Mouse (Mus musculus) C2C12 (cell line): ENCODE results near the gene Bsn. TPM values are rescaled to one million over a fixed set of nuclear protein-coding genes. Genes with fewer than 3 reads are reported as not detected.

Source experiments
- H3K27me3 ChIP-seq: one replicate; pipeline ENCODE4 v1.6.1; 2011; ENCODE audit not compliant: control insufficient read depth, insufficient read depth, insufficient read length
- H3K36me3 ChIP-seq: one replicate; pipeline ENCODE4 v1.6.1; 2011; ENCODE audit not compliant: control insufficient read depth, insufficient read depth
- H3K4me3 ChIP-seq: one replicate; pipeline ENCODE4 v1.5.1; 2011; ENCODE audit warnings: mild to moderate bottlenecking, control low read depth; ENCODE audit not compliant: poor library complexity, insufficient read depth, severe bottlenecking
- H3K79me2 ChIP-seq: one replicate; pipeline ENCODE4 v1.6.1; 2011; ENCODE audit not compliant: control insufficient read depth, insufficient read depth
- H3K79me3 ChIP-seq: one replicate; pipeline ENCODE4 v1.6.1; 2011; ENCODE audit warnings: low read depth, control low read depth
- H3ac ChIP-seq: one replicate; pipeline ENCODE3; 2011; ENCODE audit warnings: low read depth; ENCODE audit not compliant: control insufficient read depth, insufficient read length
- CEBPB ChIP-seq: IDR thresholded peaks from one replicate; pipeline ENCODE4 v1.6.1; 2011; ENCODE audit warnings: low read depth, mild to moderate bottlenecking, control low read depth, moderate library complexity
- CTCF ChIP-seq: IDR thresholded peaks from one replicate; pipeline ENCODE4 v1.5.1; 2011; ENCODE audit not compliant: control insufficient read depth, insufficient read depth, insufficient read length
- FOSL1 ChIP-seq: IDR thresholded peaks from one replicate; pipeline ENCODE4 v1.8.0; 2011; ENCODE audit warnings: mild to moderate bottlenecking, low read length; ENCODE audit not compliant: poor library complexity, insufficient read depth, severe bottlenecking
- MAX ChIP-seq: IDR thresholded peaks from one replicate; pipeline ENCODE4 v1.6.1; 2011; ENCODE audit warnings: mild to moderate bottlenecking, control low read depth
- MYOD1 ChIP-seq: IDR thresholded peaks from one replicate; pipeline ENCODE4 v1.6.1; 2011; ENCODE audit warnings: low read depth; ENCODE audit not compliant: control insufficient read depth, insufficient read length
- MYOG ChIP-seq: IDR thresholded peaks from one replicate; pipeline ENCODE4 v1.6.1; 2011; ENCODE audit not compliant: control insufficient read depth, insufficient read length; ENCODE audit errors: extremely low read depth
- USF1 ChIP-seq: IDR thresholded peaks from one replicate; pipeline ENCODE4 v1.6.1; 2011; ENCODE audit warnings: low read depth, mild to moderate bottlenecking, control low read depth, moderate library complexity
- polyA plus RNA-seq: library from polyadenylated mRNA; unstranded; fragments of >200 nt; fragmentation: generic; extraction: Trizol; gene quantifications from one replicate; pipeline ENCODE4 v1.2.1, GENCODE M21; 2012; ENCODE audit warnings: missing spikeins

Bsn gene
- polyA plus RNA-seq, 1 experiment = 0.85 TPM

DNA sequence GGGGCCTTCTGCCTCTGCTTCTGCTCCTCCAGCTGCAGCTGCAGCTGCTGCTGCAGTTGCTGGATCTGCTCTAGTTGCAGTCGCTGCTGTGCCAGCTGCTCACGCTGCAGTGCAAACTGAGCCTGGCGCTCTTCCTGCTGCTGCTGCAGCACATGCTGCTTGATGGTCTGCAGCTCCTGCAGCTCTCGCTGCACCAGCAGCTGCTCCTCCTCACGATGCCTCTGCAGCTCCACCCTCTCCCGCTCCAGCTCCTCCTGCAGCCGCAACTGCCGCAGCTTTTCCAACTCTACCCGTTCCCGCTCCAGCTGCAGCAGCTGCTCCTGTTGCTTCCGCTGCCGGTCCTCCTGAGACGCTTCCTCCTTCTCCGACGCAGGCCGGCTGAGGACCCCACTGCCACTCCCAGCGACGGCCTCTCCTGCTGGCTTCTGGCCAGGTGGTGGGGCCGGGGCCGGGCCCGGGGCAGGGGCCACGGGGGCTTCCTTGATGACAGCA is 79.0 kb downstream of the Bsn start:
- no peaks in the 10 kb centered on the region for H3K27me3 ChIP-seq
- no peaks in the 10 kb centered on the region for H3K36me3 ChIP-seq
- TF ChIP-seq MAX = no peak
- TF ChIP-seq MYOD1 = no peak
- TF ChIP-seq USF1 = no peak
- no peak for TF ChIP-seq FOSL1
- no peak for TF ChIP-seq CTCF
- TF ChIP-seq CEBPB = no peak
- no peak for TF ChIP-seq MYOG
- no peaks in the 10 kb centered on the region for H3K79me3 ChIP-seq
- H3K4me3 ChIP-seq = no peak overlapping the region
- H3K79me2 ChIP-seq = no peaks in the 10 kb centered on the region
- no peak overlapping the region for H3ac ChIP-seq

DNA sequence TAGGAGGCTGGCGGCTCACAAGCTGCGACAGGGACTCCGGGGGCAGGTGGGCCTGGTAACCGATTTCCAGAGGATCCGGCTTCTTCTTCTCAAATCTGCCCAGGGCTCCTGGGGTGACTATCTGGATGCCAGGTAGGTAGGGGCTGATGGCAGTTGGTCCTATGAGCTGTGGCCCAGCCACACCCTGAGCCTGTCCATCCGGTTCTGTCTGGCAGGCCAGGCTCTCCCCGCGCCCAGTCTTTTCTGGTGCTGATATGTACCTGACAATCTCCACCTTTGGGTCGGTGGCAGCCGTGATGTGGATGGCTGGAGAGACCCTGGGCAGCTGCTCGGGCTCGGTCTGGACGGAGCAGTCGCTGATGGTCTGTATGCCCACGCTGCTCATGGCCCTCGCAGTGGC is 80.0 kb downstream of the Bsn start:
- Histone ChIP-seq H3K36me3 (no peaks in the 10 kb centered on the region), H3K27me3 (no peaks in the 10 kb centered on the region), H3K79me3 (no peaks in the 10 kb centered on the region), H3ac (no peak overlapping the region), H3K4me3 (no peak overlapping the region), H3K79me2 (peaks cover under 1% of the 10 kb centered on the region)
- no peak for TF ChIP-seq MAX
- no peak for TF ChIP-seq MYOD1
- no peak for TF ChIP-seq CEBPB
- TF ChIP-seq MYOG = no peak
- TF ChIP-seq CTCF = no peak
- TF ChIP-seq USF1 = no peak
- TF ChIP-seq FOSL1 = no peak

DNA sequence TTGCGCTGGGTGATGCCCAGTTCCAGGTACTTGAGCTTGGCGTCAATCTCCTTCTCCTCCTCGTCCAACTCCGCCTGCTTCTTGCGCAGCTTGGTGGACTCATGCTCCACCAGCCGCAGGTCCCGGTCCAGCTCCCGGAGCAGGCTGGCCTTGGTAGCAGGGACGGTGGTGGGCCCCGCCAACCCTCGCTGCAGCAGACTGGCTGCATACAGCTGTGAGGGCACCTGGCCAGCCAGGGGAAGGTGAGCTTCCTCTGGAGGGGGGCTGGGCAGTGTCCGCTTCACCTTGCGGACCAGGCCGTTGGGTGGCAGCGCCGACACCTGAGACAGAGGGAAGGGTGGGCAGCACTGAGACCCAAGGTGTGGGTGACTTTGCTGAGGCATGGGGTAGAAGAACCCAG is 82.3 kb downstream of the Bsn start:
- no peak for TF ChIP-seq CTCF
- no peak for TF ChIP-seq MYOG
- no peak for TF ChIP-seq USF1
- TF ChIP-seq MYOD1 = no peak
- TF ChIP-seq MAX = no peak
- no peak for TF ChIP-seq CEBPB
- TF ChIP-seq FOSL1 = no peak
- peaks cover 5% of the 10 kb centered on the region for H3K36me3 ChIP-seq
- peaks cover 21% of the 10 kb centered on the region for H3K79me2 ChIP-seq
- H3K27me3 ChIP-seq = no peaks in the 10 kb centered on the region
- H3K4me3 ChIP-seq = no peak overlapping the region
- no peak overlapping the region for H3ac ChIP-seq
- H3K79me3 ChIP-seq = peaks cover 1% of the 10 kb centered on the region

DNA sequence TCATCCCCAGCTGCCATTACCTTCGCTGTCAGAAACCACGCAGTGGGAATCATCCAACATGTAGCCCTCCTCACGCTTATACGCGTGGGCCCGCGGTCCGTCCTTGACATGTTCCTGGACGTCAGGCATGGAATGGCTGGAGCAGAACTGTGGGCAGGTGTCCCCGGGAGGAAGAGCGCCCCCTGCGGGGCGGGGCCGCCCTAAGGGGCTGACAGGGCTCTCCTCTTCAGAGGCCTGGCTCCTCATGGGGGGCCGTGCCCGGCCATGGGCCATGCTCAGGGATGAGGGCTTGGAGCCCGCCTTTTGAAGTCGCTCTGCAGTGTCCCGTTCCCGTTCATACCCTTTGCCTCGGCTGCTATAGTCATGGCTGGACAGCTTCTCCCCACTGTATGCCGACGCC is 84.1 kb downstream of the Bsn start:
- TF ChIP-seq MAX (no peak), MYOD1 (no peak), MYOG (no peak), USF1 (no peak), FOSL1 (no peak), CEBPB (no peak), CTCF (no peak)
- no peaks in the 10 kb centered on the region for H3K27me3 ChIP-seq
- H3K79me2 ChIP-seq = peaks cover 24% of the 10 kb centered on the region
- H3K79me3 ChIP-seq = peaks cover 1% of the 10 kb centered on the region
- H3K36me3 ChIP-seq = peaks cover 15% of the 10 kb centered on the region
- no peak overlapping the region for H3ac ChIP-seq
- no peak overlapping the region for H3K4me3 ChIP-seq

DNA sequence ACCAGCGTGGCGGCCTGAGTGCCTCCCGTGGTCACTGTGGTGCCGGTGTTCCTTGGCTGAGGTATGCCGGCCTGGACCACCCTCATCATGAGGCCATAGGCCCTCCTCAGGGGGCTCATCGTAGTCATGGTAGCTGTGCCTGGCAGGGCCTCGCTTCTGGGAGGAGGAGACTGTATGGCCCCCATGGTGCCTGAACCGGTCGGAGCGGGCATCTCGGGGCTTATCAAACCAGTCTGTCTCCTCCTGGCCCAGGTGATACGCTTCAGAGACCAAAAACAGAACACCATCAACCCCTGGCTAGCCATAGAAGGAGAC is 84.7 kb downstream of the Bsn start:
- no peak overlapping the region for H3K4me3 ChIP-seq
- H3K27me3 ChIP-seq = no peaks in the 10 kb centered on the region
- TF ChIP-seq MAX (no peak), USF1 (no peak), MYOD1 (no peak), CTCF (no peak), FOSL1 (no peak), MYOG (no peak), CEBPB (no peak)
- H3K36me3 ChIP-seq = peaks cover 21% of the 10 kb centered on the region
- peaks cover 1% of the 10 kb centered on the region for H3K79me3 ChIP-seq
- peaks cover 24% of the 10 kb centered on the region for H3K79me2 ChIP-seq
- peak overlapping the region; percentile 82 for H3ac ChIP-seq

DNA sequence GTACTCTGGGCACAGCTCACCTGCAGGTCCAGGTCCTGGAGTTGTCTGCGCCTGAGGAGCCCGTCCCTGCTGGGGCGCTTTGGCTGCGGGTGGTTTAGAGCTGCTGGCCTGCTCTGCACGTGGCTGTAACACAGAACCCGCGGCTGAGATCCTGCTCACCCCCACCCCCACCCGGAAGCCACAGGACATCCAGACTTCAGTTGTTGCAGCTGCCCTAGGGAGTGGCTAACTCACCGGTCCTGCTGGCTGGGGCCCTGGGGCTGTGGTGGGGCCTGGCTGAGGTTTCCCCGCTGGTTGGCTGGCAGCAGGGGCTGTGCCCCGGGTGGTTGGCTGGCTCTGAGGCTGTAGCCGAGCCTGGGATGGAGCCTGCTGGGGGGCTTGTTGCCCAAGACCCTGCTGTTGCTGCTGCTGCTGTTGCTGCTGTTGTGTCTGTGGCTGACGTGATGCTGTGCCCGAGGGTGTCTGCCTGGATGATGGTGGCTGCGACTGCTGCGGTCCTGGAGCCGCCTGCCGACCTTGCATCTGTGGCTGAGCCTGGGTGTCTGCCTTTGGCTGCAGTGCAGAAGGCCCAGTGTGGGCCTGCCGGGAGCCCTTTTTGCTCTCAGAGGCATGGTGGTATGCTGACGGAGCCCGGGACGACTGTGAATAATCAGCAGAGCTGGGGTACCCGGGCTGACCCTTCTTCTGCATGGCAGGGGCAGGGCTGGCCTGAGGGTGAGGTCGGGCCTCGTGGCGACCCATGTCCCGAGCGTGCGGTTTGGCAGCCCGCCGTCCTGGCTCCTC is 85.2 kb downstream of the Bsn start:
- H3K27me3 ChIP-seq = no peaks in the 10 kb centered on the region
- peaks cover 24% of the 10 kb centered on the region for H3K79me2 ChIP-seq
- peak overlapping the region; percentile 82 for H3ac ChIP-seq
- peak overlapping the region; percentile 45 for H3K4me3 ChIP-seq
- TF ChIP-seq MYOD1 (peak; percentile 82), CTCF (no peak), FOSL1 (no peak), MAX (peak; percentile 92), CEBPB (no peak), MYOG (no peak), USF1 (no peak)
- H3K79me3 ChIP-seq = peaks cover 1% of the 10 kb centered on the region
- peaks cover 22% of the 10 kb centered on the region for H3K36me3 ChIP-seq
